ENCODE assay signal across 21 mouse cellular contexts in genomic region chr1:132420206-132420605, GRCm38 (mm10). TPM values are rescaled to one million over a fixed set of nuclear protein-coding genes. Genes with fewer than 3 reads are reported as not detected.
DNase-seq lines count a peak whose midpoint lies in the region; ATAC-seq and TF ChIP-seq lines count a peak whose summit lies in the region.
"Had no signal": no experiment of that assay in that cellular context is flagged by ENCODE, and none has a peak within 500 bp of the region (broad histone marks: within the 10 kb centered on the region; RNA-seq: fewer than 3 reads in every experiment).

No protein-coding gene starts in this region.

- H3K4me3 ChIP-seq in forebrain, embryonic 10.5 days, result peak overlapping the region; percentile 65; the same call in 1 of the 2 replicates
- H3K4me3 ChIP-seq in forebrain, embryonic 11.5 days (ENCODE audit: low read depth, low read length), result no peak overlapping the region
- no peak overlapping the region for H3K4me3 ChIP-seq in liver, embryonic 14.5 days (ENCODE audit: insufficient read depth in 1 of 2, low read depth in 2 of 2, low read length in 2 of 2)
- H3K4me3 ChIP-seq in intestine, embryonic 15.5 days (replicated peaks), result no peak overlapping the region
- H3K4me3 ChIP-seq: embryonic facial prominence, embryonic 15.5 days; erythroblast, embryonic 14.5 days; forebrain, embryonic 12.5 days; gastrocnemius, adult 2 months; heart, embryonic 12.5 days; hindbrain, embryonic 10.5 days; hindbrain, embryonic 15.5 days had no signal

- H3K36me3 ChIP-seq in forebrain, embryonic 10.5 days (replicated peaks), result no peaks in the 10 kb centered on the region; the same call in none of the 2 replicates
- H3K36me3 ChIP-seq in forebrain, embryonic 11.5 days (ENCODE audit: control insufficient read depth, insufficient read depth, low read length), result no peaks in the 10 kb centered on the region
- H3K36me3 ChIP-seq in liver, embryonic 14.5 days (replicated peaks; ENCODE audit: control insufficient read depth, insufficient read depth, low read depth), result no peaks in the 10 kb centered on the region; the same call in 1 of the 2 replicates
- H3K36me3 ChIP-seq in intestine, embryonic 15.5 days, result 0 out of 2 replicates have a peak, but pooled peaks cover 3% of the 10 kb centered on the region
- H3K36me3 ChIP-seq: embryonic facial prominence, embryonic 15.5 days; forebrain, embryonic 12.5 days; hindbrain, embryonic 15.5 days had no signal

- H3K9ac ChIP-seq in forebrain, embryonic 11.5 days (ENCODE audit: low read length), result no peak overlapping the region
- 0 out of 2 replicates have a peak overlapping the region, but pooled peaks have one; percentile 3 for H3K9ac ChIP-seq in liver, embryonic 14.5 days (replicated peaks)
- H3K9ac ChIP-seq in intestine, embryonic 15.5 days, result no peak overlapping the region
- H3K9ac ChIP-seq: embryonic facial prominence, embryonic 15.5 days; forebrain, embryonic 12.5 days; heart, embryonic 12.5 days; hindbrain, embryonic 15.5 days had no signal

- WGBS in forebrain, embryonic 10.5 days, result 86% methylated on average over 2 of the region's 2 CpGs
- WGBS in forebrain, embryonic 11.5 days, result 87% methylated on average over 2 of the region's 2 CpGs
- WGBS in liver, embryonic 14.5 days (ENCODE audit: insufficient replicate concordance), result 55% methylated on average over 2 of the region's 2 CpGs
- 71% methylated on average over 2 of the region's 2 CpGs for WGBS in intestine, embryonic 15.5 days

- no peak for DNase-seq in forebrain, embryonic 10.5 days (ENCODE audit: extremely low spot score, low spot score)
- DNase-seq in forebrain, embryonic 11.5 days (ENCODE audit: low spot score), result no peak
- no peak for DNase-seq in liver, embryonic 14.5 days (ENCODE audit: low read depth in 3 of 3, low spot score in 3 of 3)
- no peak for DNase-seq in liver
- DNase-seq in Muller cell, postnatal 12 days (ENCODE audit: inconsistent ontology term), result peak; percentile 14
- DNase-seq in cerebellum, postnatal 25 days, result no peak
- DNase-seq: adrenal gland, postnatal 14 days; cerebellum, adult 11-12 months; cerebellum, adult 9-10 months; cerebellum, postnatal 36 days; gastrocnemius, adult 2 months; gastrocnemius, postnatal 25 days had no signal

- no peaks in the 10 kb centered on the region for H3K9me3 ChIP-seq in forebrain, embryonic 10.5 days
- H3K9me3 ChIP-seq in forebrain, embryonic 11.5 days (ENCODE audit: control insufficient read depth, low read length), result no peaks in the 10 kb centered on the region
- no peaks in the 10 kb centered on the region for H3K9me3 ChIP-seq in liver, embryonic 14.5 days (ENCODE audit: control insufficient read depth, low read length)
- H3K9me3 ChIP-seq in intestine, embryonic 15.5 days, result no peaks in the 10 kb centered on the region
- H3K9me3 ChIP-seq: embryonic facial prominence, embryonic 15.5 days; forebrain, embryonic 12.5 days; heart, embryonic 12.5 days; hindbrain, embryonic 10.5 days; hindbrain, embryonic 15.5 days had no signal

- H3K27ac ChIP-seq in forebrain, embryonic 10.5 days, result no peak overlapping the region
- H3K27ac ChIP-seq in forebrain, embryonic 11.5 days (ENCODE audit: low read depth, low read length), result no peak overlapping the region
- no peak overlapping the region for H3K27ac ChIP-seq in liver, embryonic 14.5 days
- no peak overlapping the region for H3K27ac ChIP-seq in intestine, embryonic 15.5 days
- H3K27ac ChIP-seq: embryonic facial prominence, embryonic 15.5 days; gastrocnemius, adult 2 months; hindbrain, embryonic 10.5 days; hindbrain, embryonic 15.5 days had no signal

- H3K4me2 ChIP-seq in forebrain, embryonic 11.5 days (ENCODE audit: low read depth, low read length, severe bottlenecking), result no peak overlapping the region
- H3K4me2 ChIP-seq in liver, embryonic 14.5 days (ENCODE audit: low read depth), result no peak overlapping the region
- H3K4me2 ChIP-seq in intestine, embryonic 15.5 days (replicated peaks), result no peak overlapping the region
- H3K4me2 ChIP-seq: embryonic facial prominence, embryonic 15.5 days; heart, embryonic 12.5 days; hindbrain, embryonic 15.5 days had no signal

- H3K27me3 ChIP-seq in forebrain, embryonic 10.5 days (ENCODE audit: poor library complexity, severe bottlenecking), result peaks cover 4% of the 10 kb centered on the region; the same call in 1 of the 2 replicates
- H3K27me3 ChIP-seq in forebrain, embryonic 11.5 days (ENCODE audit: control insufficient read depth, insufficient read depth, low read length), result no peaks in the 10 kb centered on the region
- no peaks in the 10 kb centered on the region for H3K27me3 ChIP-seq in liver, embryonic 14.5 days (ENCODE audit: control insufficient read depth, insufficient read depth, low read length)
- H3K27me3 ChIP-seq in intestine, embryonic 15.5 days (replicated peaks), result no peaks in the 10 kb centered on the region
- H3K27me3 ChIP-seq: embryonic facial prominence, embryonic 15.5 days; forebrain, embryonic 12.5 days; heart, embryonic 12.5 days; hindbrain, embryonic 15.5 days; Patski had no signal

- TF ChIP-seq CTCF in liver, embryonic 14.5 days (IDR thresholded peaks at IDR 0.05; ENCODE audit: low read depth), result no peak

- TF ChIP-seq EP300 in liver, embryonic 14.5 days (IDR thresholded peaks at IDR 0.05; ENCODE audit: low read depth), result no peak

- no peak for ATAC-seq in forebrain, embryonic 11.5 days (replicated peaks; ENCODE audit: low FRiP score)
- no peak for ATAC-seq in liver, embryonic 14.5 days (ENCODE audit: insufficient read depth)
- ATAC-seq in intestine, embryonic 15.5 days, result no peak
- ATAC-seq: activated CD4-positive, CD25-positive, alpha-beta regulatory T cell, adult 4 months; Patski had no signal

- peaks cover 53% of the 10 kb centered on the region for H3K4me1 ChIP-seq in forebrain, embryonic 10.5 days
- H3K4me1 ChIP-seq in forebrain, embryonic 11.5 days (replicated peaks; ENCODE audit: control insufficient read depth, insufficient read depth, low read length), result peaks cover 10% of the 10 kb centered on the region; the same call in 1 of the 2 replicates
- peaks cover 12 to 14% of the 10 kb centered on the region in 2 experiments for H3K4me1 ChIP-seq in liver, embryonic 14.5 days (replicated peaks; ENCODE audit: control insufficient read depth in 2 of 2, insufficient read depth in 2 of 2, low read length in 1 of 2)
- H3K4me1 ChIP-seq in intestine, embryonic 15.5 days (replicated peaks), result no peaks in the 10 kb centered on the region; the same call in 1 of the 2 replicates

RNA-seq across cellular contexts. Expression of gene Dstyk, which starts 2.9 kb away (rescaled TPM):
- 14.4 and 14.9 TPM in 2 replicates for polyA plus RNA-seq in forebrain, embryonic 10.5 days (2016; fragmentation: Nextera tagmentation; extraction: Ambion mirVana)
- polyA plus RNA-seq in forebrain, embryonic 11.5 days (2014; fragmentation: Nextera tagmentation; extraction: Ambion mirVana), result 13.6 and 15.7 TPM in 2 replicates
- polyA plus RNA-seq in liver, embryonic 14.5 days (2012; rRNA removed), result 3.3 and 4.0 TPM in 2 replicates
- polyA plus RNA-seq in liver, embryonic 14.5 days (2014; fragmentation: Nextera tagmentation; extraction: Ambion mirVana), result 3.6 TPM in 2 replicates
- polyA plus RNA-seq in intestine, embryonic 15.5 days (2015; fragmentation: Nextera tagmentation; extraction: Ambion mirVana), result 8.9 and 9.0 TPM in 2 replicates

RNA-seq across cellular contexts. Expression of gene Tmcc2, which starts 29.1 kb away (rescaled TPM):
- polyA plus RNA-seq in forebrain, embryonic 10.5 days (2016; fragmentation: Nextera tagmentation; extraction: Ambion mirVana), result 7.9 and 8.8 TPM in 2 replicates
- polyA plus RNA-seq in forebrain, embryonic 11.5 days (2014; fragmentation: Nextera tagmentation; extraction: Ambion mirVana), result 13.3 and 16.1 TPM in 2 replicates
- polyA plus RNA-seq in liver, embryonic 14.5 days (2012; rRNA removed), result 327 and 335 TPM in 2 replicates
- 285 and 306 TPM in 2 replicates for polyA plus RNA-seq in liver, embryonic 14.5 days (2014; fragmentation: Nextera tagmentation; extraction: Ambion mirVana)
- 11.4 and 15.5 TPM in 2 replicates for polyA plus RNA-seq in intestine, embryonic 15.5 days (2015; fragmentation: Nextera tagmentation; extraction: Ambion mirVana)

RNA-seq across cellular contexts. Expression of gene Rbbp5, which starts 57.0 kb away (rescaled TPM):
- 61.9 and 64.1 TPM in 2 replicates for polyA plus RNA-seq in forebrain, embryonic 10.5 days (2016; fragmentation: Nextera tagmentation; extraction: Ambion mirVana)
- polyA plus RNA-seq in forebrain, embryonic 11.5 days (2014; fragmentation: Nextera tagmentation; extraction: Ambion mirVana), result 62.0 and 67.3 TPM in 2 replicates
- polyA plus RNA-seq in liver, embryonic 14.5 days (2012; rRNA removed), result 13.0 and 16.3 TPM in 2 replicates
- polyA plus RNA-seq in liver, embryonic 14.5 days (2014; fragmentation: Nextera tagmentation; extraction: Ambion mirVana), result 19.9 and 20.0 TPM in 2 replicates
- 36.0 and 38.7 TPM in 2 replicates for polyA plus RNA-seq in intestine, embryonic 15.5 days (2015; fragmentation: Nextera tagmentation; extraction: Ambion mirVana)

Comparison
In these comparisons a context has a peak if more than half of its experiments do, and no peak if none do; other contexts are left out.
1. RNA of gene Tmcc2, which starts 29.1 kb away (polyA plus RNA-seq): 285 to 335 TPM in liver, embryonic 14.5 days; 13.3 to 16.1 TPM in forebrain, embryonic 11.5 days, 11.4 to 15.5 TPM in intestine, embryonic 15.5 days and 7.9 to 8.8 TPM in forebrain, embryonic 10.5 days; every median in the first group is over 10 times any median in the second.